ENCODE assay signal across 23 mouse cellular contexts in genomic region chr16:11054871-11055270, GRCm38 (mm10). TPM values are rescaled to one million over a fixed set of nuclear protein-coding genes. Genes with fewer than 3 reads are reported as not detected.
A peak's percentile ranks its signal among the peaks of the same experiment; 100 is the strongest.
DNase-seq lines count a peak whose midpoint lies in the region; ATAC-seq lines count a peak whose summit lies in the region.
"Had no signal": no experiment of that assay in that cellular context is flagged by ENCODE, and none has a peak within 500 bp of the region (broad histone marks: within the 10 kb centered on the region; RNA-seq: fewer than 3 reads in every experiment).

No protein-coding gene starts in this region.

- H3K9ac ChIP-seq in heart, embryonic 13.5 days = no peak overlapping the region
- H3K9ac ChIP-seq in lung, embryonic 15.5 days = no peak overlapping the region; the same call in 1 of the 2 replicates
- H3K9ac ChIP-seq: heart, embryonic 15.5 days; kidney, embryonic 15.5 days; liver, embryonic 12.5 days; stomach, embryonic 15.5 days had no signal

- H3K27ac ChIP-seq in heart, embryonic 13.5 days (replicated peaks) = no peak overlapping the region
- no peak overlapping the region for H3K27ac ChIP-seq in lung, embryonic 15.5 days
- H3K27ac ChIP-seq: heart, embryonic 15.5 days; hindbrain, postnatal 0 days; kidney, embryonic 15.5 days; liver, embryonic 12.5 days; midbrain, embryonic 10.5 days; stomach, embryonic 15.5 days had no signal

- H3K9me3 ChIP-seq in heart, embryonic 13.5 days = no peaks in the 10 kb centered on the region
- H3K9me3 ChIP-seq in lung, embryonic 15.5 days = no peaks in the 10 kb centered on the region
- H3K9me3 ChIP-seq: G1E; heart, embryonic 15.5 days; kidney, embryonic 15.5 days; liver, embryonic 12.5 days; midbrain, embryonic 10.5 days; stomach, embryonic 15.5 days had no signal

- H3K27me3 ChIP-seq in heart, embryonic 13.5 days (replicated peaks) = no peaks in the 10 kb centered on the region
- no peaks in the 10 kb centered on the region for H3K27me3 ChIP-seq in lung, embryonic 15.5 days
- H3K27me3 ChIP-seq: heart, embryonic 15.5 days; kidney, embryonic 15.5 days; liver, embryonic 12.5 days; stomach, embryonic 15.5 days had no signal

- DNase-seq in frontal cortex, postnatal 25 days (ENCODE audit: low spot score in 2 of 2) = no peak
- DNase-seq in heart, postnatal 10 days = no peak
- DNase-seq in lung, postnatal 36 days = no peak
- peak; percentile 74 for DNase-seq in skeletal muscle tissue, adult 2 months (ENCODE audit: low read depth, low spot score)
- DNase-seq: adrenal gland, postnatal 10 days; cerebellum, adult 11 months; cerebellum, postnatal 10 days; gastrocnemius, postnatal 14 days; kidney, postnatal 4 days; layer of hippocampus, adult 9-11 months; right cerebral cortex, postnatal 25 days had no signal

- intact Hi-C loops in heart, postnatal 10 days (cut with DNase I) = no loop called here

- no peak overlapping the region for H3K4me3 ChIP-seq in heart, embryonic 13.5 days
- no peak overlapping the region for H3K4me3 ChIP-seq in lung, embryonic 15.5 days
- H3K4me3 ChIP-seq: heart, embryonic 15.5 days; kidney, embryonic 15.5 days; liver, embryonic 12.5 days; midbrain, embryonic 10.5 days; stomach, embryonic 15.5 days had no signal

- ATAC-seq in frontal cortex, adult (ENCODE audit: low TSS enrichment) = peak; percentile 68
- ATAC-seq in heart, embryonic 13.5 days (ENCODE audit: extremely low read depth, insufficient number of reproducible peaks, low FRiP score, low TSS enrichment) = peak; percentile 33; the same call in 1 of the 2 replicates
- 0 out of 2 replicates have a peak, but pooled peaks have one; percentile 9 for ATAC-seq in lung, embryonic 15.5 days (ENCODE audit: borderline replicate concordance, extremely low read depth, low FRiP score, low TSS enrichment)
- ATAC-seq: activated CD4-positive, CD25-positive, alpha-beta regulatory T cell, adult 4 months; hindbrain, postnatal 0 days; intestine, postnatal 0 days; liver, embryonic 12.5 days had no signal

- H3K36me3 ChIP-seq in heart, embryonic 13.5 days = no peaks in the 10 kb centered on the region
- H3K36me3 ChIP-seq in lung, embryonic 15.5 days = no peaks in the 10 kb centered on the region
- H3K36me3 ChIP-seq: G1E; heart, embryonic 15.5 days; kidney, embryonic 15.5 days; liver, embryonic 12.5 days; midbrain, embryonic 10.5 days; stomach, embryonic 15.5 days had no signal

- 65% methylated on average over 6 of the region's 6 CpGs for WGBS in heart, embryonic 13.5 days
- 64% methylated on average over 6 of the region's 6 CpGs for WGBS in lung, embryonic 15.5 days

- no peak overlapping the region for H3K4me2 ChIP-seq in heart, embryonic 13.5 days
- H3K4me2 ChIP-seq in lung, embryonic 15.5 days = no peak overlapping the region
- H3K4me2 ChIP-seq: heart, embryonic 15.5 days; kidney, embryonic 15.5 days; liver, embryonic 12.5 days; stomach, embryonic 15.5 days had no signal

- peaks cover 15% of the 10 kb centered on the region for H3K4me1 ChIP-seq in heart, embryonic 13.5 days
- no peaks in the 10 kb centered on the region for H3K4me1 ChIP-seq in lung, embryonic 15.5 days
- H3K4me1 ChIP-seq: kidney, embryonic 15.5 days; liver, embryonic 12.5 days; midbrain, embryonic 10.5 days; stomach, embryonic 15.5 days had no signal

RNA-seq across cellular contexts. Expression of gene Snn, which starts 5.9 kb away (rescaled TPM):
- 40.1 and 40.3 TPM in 2 replicates for polyA plus RNA-seq in heart, embryonic 13.5 days (2015; fragmentation: Nextera tagmentation; extraction: Ambion mirVana)
- 10 to 100 TPM; 45.9 to 47.7 TPM for total RNA-seq in heart, postnatal 10 days (2021)
- polyA plus RNA-seq in lung, embryonic 15.5 days (2015; fragmentation: Nextera tagmentation; extraction: Ambion mirVana) = 47.2 and 47.6 TPM in 2 replicates

RNA-seq across cellular contexts. Expression of gene Litaf, which starts 11.1 kb away (rescaled TPM):
- 66.2 and 70.0 TPM in 2 replicates for polyA plus RNA-seq in heart, embryonic 13.5 days (2015; fragmentation: Nextera tagmentation; extraction: Ambion mirVana)
- total RNA-seq in heart, postnatal 10 days (2021) = 10 to 100 TPM; 39.9 to 42.8 TPM
- 109 and 111 TPM in 2 replicates for polyA plus RNA-seq in lung, embryonic 15.5 days (2015; fragmentation: Nextera tagmentation; extraction: Ambion mirVana)

Comparison
In these comparisons a context has a peak if more than half of its experiments do, and no peak if none do; other contexts are left out.
1. ATAC-seq: peak in every context shown above with its lines; median percentile 68 in frontal cortex, adult; 33 in heart, embryonic 13.5 days; 9 in lung, embryonic 15.5 days.